Mouse (Mus musculus): ENCODE measurements at regions not wholly inside any gene's neighbourhood (a gene's known extent, or its start where the extent isn't known, plus 50 kb on each side); places are given as distances from the start of the nearest gene placed in this dataset.

DNA sequence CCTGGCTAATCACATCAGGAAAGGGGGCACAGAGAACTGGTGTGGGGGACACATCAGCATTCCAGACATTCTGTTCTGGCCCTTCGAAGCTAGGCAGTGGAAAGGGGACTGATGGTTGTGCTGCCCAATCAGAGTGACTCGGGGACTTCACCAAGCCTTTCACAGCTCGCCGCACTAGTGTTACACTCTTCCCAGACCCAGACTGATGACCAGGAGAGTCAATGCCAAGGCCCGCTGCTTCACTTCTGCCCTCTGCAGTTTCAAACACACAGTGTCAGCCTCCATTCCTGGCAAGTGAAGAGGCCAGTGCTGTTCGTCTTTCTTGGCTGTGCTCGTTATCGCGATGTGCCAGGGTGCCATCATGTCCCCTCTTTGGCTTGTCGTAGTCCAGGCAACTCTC is 121.7 kb upstream of the Gm10181 start:
- TF ChIP-seq CTCF (IDR thresholded peaks at IDR 0.05; ENCODE audit: low read depth) (peak; percentile 32; the same call in 1 of the 2 replicates), EP300 (IDR thresholded peaks at IDR 0.05; ENCODE audit: low read depth) (no peak)

Measured in heart, postnatal 0 days (tissue).